Mouse (Mus musculus) forebrain, postnatal 0 days (tissue): Measurements from ENCODE around the gene Nr6a1. TPM values are rescaled to one million over a fixed set of nuclear protein-coding genes. Genes with fewer than 3 reads are reported as not detected.

ENCODE experiments used
- ATAC-seq: fragments of 200-750 bp; cut with Nextera tagmentation; 2 replicates; pipeline ENCODE4 v1.8.0; 2017; ENCODE audit warnings: mild to moderate bottlenecking, moderate library complexity
- DNase-seq: peaks from one replicate; pipeline ENCODE4 v3.0.0-alpha.2; 2015
- H3K27ac ChIP-seq: fragments of 300-500 bp; sonication (generic); 2 replicates; pipeline ENCODE4 v1.5.1; 2014; ENCODE audit warnings: low read depth, mild to moderate bottlenecking, antibody characterized with exemption, low read length, moderate library complexity, mixed read lengths
- H3K27me3 ChIP-seq: fragments of 300-500 bp; sonication (generic); 2 replicates; pipeline ENCODE4 v1.6.1; 2014; ENCODE audit warnings: mild to moderate bottlenecking, low read length, mixed read lengths; ENCODE audit not compliant: insufficient read depth
- H3K36me3 ChIP-seq: fragments of 300-500 bp; sonication (generic); 2 replicates; pipeline ENCODE4 v1.6.1; 2014; ENCODE audit warnings: mild to moderate bottlenecking, moderate library complexity; ENCODE audit not compliant: insufficient read depth
- H3K4me1 ChIP-seq: fragments of 300-500 bp; sonication (generic); 2 replicates; pipeline ENCODE4 v1.6.1; 2014; ENCODE audit warnings: antibody characterized with exemption; ENCODE audit not compliant: insufficient read depth
- H3K4me2 ChIP-seq: fragments of 300-500 bp; sonication (generic); 2 replicates; pipeline ENCODE4 v1.6.1; 2014; ENCODE audit warnings: low read depth, mild to moderate bottlenecking, moderate library complexity
- H3K4me3 ChIP-seq: fragments of 300-500 bp; sonication (generic); 2 replicates; pipeline ENCODE4 v1.5.1; 2014; ENCODE audit warnings: low read depth, low read length, mixed read lengths
- H3K9ac ChIP-seq: fragments of 300-500 bp; sonication (generic); 2 replicates; pipeline ENCODE4 v1.6.1; 2014; ENCODE audit warnings: mild to moderate bottlenecking
- H3K9me3 ChIP-seq: fragments of 300-500 bp; sonication (generic); 2 replicates; pipeline ENCODE4 v1.6.1; 2016; ENCODE audit warnings: low read length
- CTCF ChIP-seq: sonication (generic); IDR thresholded peaks from 2 replicates; pipeline ENCODE4 v1.5.1; 2016; ENCODE audit warnings: antibody characterized with exemption, control low read depth, low read depth
- WGBS: fragments of 180-500 bp; shearing (Covaris S2); extraction: QIAGEN DNeasy Blood & Tissue Kit; methylation state at CpG from one replicate; pipeline ENCODE4 v1.1.7; 2014; 5-methylcytosine and 5-hydroxymethylcytosine counted together
- polyA plus RNA-seq: library from polyadenylated mRNA; unstranded; fragments of >200 nt; fragmentation: Nextera tagmentation; extraction: Ambion mirVana; gene quantifications from 2 replicates; pipeline ENCODE4 v1.2.1, GENCODE M21; 2015
- total RNA-seq: library from RNA; depleted of rRNA; stranded (reverse); fragments of >200 nt; gene quantifications from 2 replicates; pipeline ENCODE4 v1.2.3, GENCODE M21; 2014

Gene Nr6a1
- total and polyA plus RNA-seq, 2 experiments from 2014 or later: 0.48 to 4.6 TPM

GRCm38 (mm10) chr2:38719354-38719753, 208.1 kb downstream of the Nr6a1 start:
- no peak for DNase-seq
- H3K4me3 ChIP-seq: no peak overlapping the region
- WGBS: 77% methylated on average over 6 of the region's 6 CpGs
- H3K4me1 ChIP-seq: no peaks in the 10 kb centered on the region
- no peak for TF ChIP-seq CTCF
- H3K9me3 ChIP-seq: no peaks in the 10 kb centered on the region
- no peak overlapping the region for H3K27ac ChIP-seq
- H3K4me2 ChIP-seq: no peak overlapping the region
- no peak overlapping the region for H3K9ac ChIP-seq
- H3K27me3 ChIP-seq: no peaks in the 10 kb centered on the region
- no peak for ATAC-seq
- no peaks in the 10 kb centered on the region for H3K36me3 ChIP-seq

GRCm38 (mm10) chr2:38718676-38719075, 208.8 kb downstream of the Nr6a1 start:
- no peak for ATAC-seq

GRCm38 (mm10) chr2:38717436-38717835, 210.1 kb downstream of the Nr6a1 start:
- Histone ChIP-seq H3K9ac (no peak overlapping the region), H3K4me3 (no peak overlapping the region), H3K27me3 (peaks cover 16% of the 10 kb centered on the region), H3K9me3 (no peaks in the 10 kb centered on the region), H3K36me3 (no peaks in the 10 kb centered on the region), H3K27ac (no peak overlapping the region), H3K4me2 (no peak overlapping the region), H3K4me1 (no peaks in the 10 kb centered on the region)
- ATAC-seq: no peak
- WGBS: 90% methylated on average over 2 of the region's 2 CpGs
- no peak for DNase-seq
- no peak for TF ChIP-seq CTCF

More at GRCm38 (mm10) chr2:38718676-38719075, 208.8 kb downstream of the Nr6a1 start:
- H3K9me3 ChIP-seq: no peaks in the 10 kb centered on the region
- H3K36me3 ChIP-seq: no peaks in the 10 kb centered on the region
- no peak for TF ChIP-seq CTCF
- no peak overlapping the region for H3K9ac ChIP-seq
- 64% methylated on average over 8 of the region's 8 CpGs for WGBS
- peaks cover 4% of the 10 kb centered on the region; the same call in 1 of the 2 replicates for H3K27me3 ChIP-seq
- H3K4me1 ChIP-seq: no peaks in the 10 kb centered on the region
- DNase-seq: no peak
- H3K27ac ChIP-seq: no peak overlapping the region
- H3K4me2 ChIP-seq: no peak overlapping the region
- no peak overlapping the region for H3K4me3 ChIP-seq

GRCm38 (mm10) chr2:38714324-38714723, 213.2 kb downstream of the Nr6a1 start, which contains the start of gene Nr5a1:
Gene Nr5a1, minus strand, starts transcription at chr2:38714542.
- TF ChIP-seq CTCF: no peak
- Histone ChIP-seq H3K9ac (no peak within 1 kb of the TSS), H3K4me2 (no peak within 1 kb of the TSS), H3K27me3 (peaks cover 37% of the 10 kb centered on the region), H3K36me3 (no peaks in the 10 kb centered on the region), H3K4me1 (0 out of 2 replicates have a peak, but pooled peaks cover 3% of the 10 kb centered on the region), H3K9me3 (no peaks in the 10 kb centered on the region), H3K4me3 (no peak within 1 kb of the TSS), H3K27ac (no peak within 1 kb of the TSS)
- WGBS: 93% methylated on average over 13 of the region's 13 CpGs
- DNase-seq (no peak), ATAC-seq (no peak)

GRCm38 (mm10) chr2:38713596-38713995, 213.9 kb downstream of the Nr6a1 start:
- Histone ChIP-seq H3K4me1 (0 out of 2 replicates have a peak, but pooled peaks cover 3% of the 10 kb centered on the region), H3K4me2 (no peak overlapping the region), H3K27ac (no peak overlapping the region), H3K4me3 (no peak overlapping the region), H3K36me3 (no peaks in the 10 kb centered on the region), H3K27me3 (peaks cover 44% of the 10 kb centered on the region), H3K9ac (no peak overlapping the region), H3K9me3 (no peaks in the 10 kb centered on the region)
- WGBS: 73% methylated on average over 3 of the region's 3 CpGs
- DNase-seq (no peak), ATAC-seq (no peak)
- TF ChIP-seq CTCF: no peak

GRCm38 (mm10) chr2:38712769-38713125, 214.7 kb downstream of the Nr6a1 start:
- no peak overlapping the region for H3K4me2 ChIP-seq
- H3K9ac ChIP-seq: no peak overlapping the region
- H3K4me1 ChIP-seq: 0 out of 2 replicates have a peak, but pooled peaks cover 3% of the 10 kb centered on the region
- TF ChIP-seq CTCF: no peak
- H3K36me3 ChIP-seq: no peaks in the 10 kb centered on the region
- no peak overlapping the region for H3K4me3 ChIP-seq
- ATAC-seq: no peak
- no peak overlapping the region for H3K27ac ChIP-seq
- peaks cover 52% of the 10 kb centered on the region for H3K27me3 ChIP-seq
- WGBS: 23% methylated on average over 11 of the region's 11 CpGs
- DNase-seq: no peak
- H3K9me3 ChIP-seq: no peaks in the 10 kb centered on the region

GRCm38 (mm10) chr2:38712076-38712768, 215.3 kb downstream of the Nr6a1 start:
- peaks cover 58% of the 10 kb centered on the region for H3K27me3 ChIP-seq
- no peak for DNase-seq
- H3K27ac ChIP-seq: no peak overlapping the region
- no peak overlapping the region for H3K9ac ChIP-seq
- no peaks in the 10 kb centered on the region for H3K36me3 ChIP-seq
- no peak; the same call in 1 of the 2 replicates for ATAC-seq
- H3K4me3 ChIP-seq: peak overlapping the region; percentile 20; the same call in 1 of the 2 replicates
- H3K9me3 ChIP-seq: no peaks in the 10 kb centered on the region
- TF ChIP-seq CTCF: no peak
- H3K4me2 ChIP-seq: peak overlapping the region; percentile 36
- WGBS: 6% methylated on average over 56 of the region's 58 CpGs
- 0 out of 2 replicates have a peak, but pooled peaks cover 3% of the 10 kb centered on the region for H3K4me1 ChIP-seq
